8 mouse cellular contexts compared by ENCODE assay signal in the genomic region with DNA sequence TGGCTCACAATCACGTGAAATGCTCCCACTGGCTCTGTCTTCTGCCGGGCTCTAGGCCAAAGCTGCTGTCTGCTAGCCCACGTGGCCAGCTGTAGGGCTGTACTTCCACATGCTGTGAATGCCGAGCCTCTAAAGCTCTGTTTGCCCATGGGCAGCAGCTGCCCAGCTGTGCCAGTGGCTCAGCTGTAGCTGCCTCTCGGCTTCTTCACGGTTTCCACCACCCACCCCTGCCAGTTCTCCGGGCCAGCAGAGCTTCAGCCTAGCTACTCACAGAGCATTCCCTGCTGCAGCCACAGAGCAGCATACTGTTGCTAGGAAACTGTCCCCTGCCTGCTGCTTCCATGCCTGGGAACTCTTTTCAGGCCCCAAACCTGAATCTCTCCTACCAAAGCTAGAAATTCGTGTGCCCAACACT. TPM values are rescaled to one million over a fixed set of nuclear protein-coding genes. Genes with fewer than 3 reads are reported as not detected.
DNase-seq lines count a peak whose midpoint lies in the region; ATAC-seq lines count a peak whose summit lies in the region.

No protein-coding gene starts in this region.

- no peak overlapping the region for H3K9ac ChIP-seq in neural tube, embryonic 15.5 days (replicated peaks)
- no peak overlapping the region for H3K9ac ChIP-seq in intestine, embryonic 15.5 days

- H3K4me2 ChIP-seq in neural tube, embryonic 15.5 days, result peak overlapping the region; percentile 44
- H3K4me2 ChIP-seq in intestine, embryonic 15.5 days (replicated peaks), result no peak overlapping the region

- no peaks in the 10 kb centered on the region for H3K27me3 ChIP-seq in neural tube, embryonic 15.5 days (replicated peaks)
- H3K27me3 ChIP-seq in intestine, embryonic 15.5 days (replicated peaks), result no peaks in the 10 kb centered on the region

- H3K9me3 ChIP-seq in neural tube, embryonic 15.5 days (replicated peaks), result no peaks in the 10 kb centered on the region
- no peaks in the 10 kb centered on the region for H3K9me3 ChIP-seq in intestine, embryonic 15.5 days

- ATAC-seq in neural tube, embryonic 15.5 days (ENCODE audit: low FRiP score), result peak; percentile 87
- no peak for ATAC-seq in intestine, embryonic 15.5 days

- peak overlapping the region; percentile 79 for H3K27ac ChIP-seq in neural tube, embryonic 15.5 days (replicated peaks)
- no peak overlapping the region for H3K27ac ChIP-seq in intestine, embryonic 15.5 days

- 5% methylated on average over 8 of the region's 8 CpGs for WGBS in neural tube, embryonic 15.5 days
- 9% methylated on average over 8 of the region's 8 CpGs for WGBS in intestine, embryonic 15.5 days

- peak; percentile 25 for DNase-seq in ZHBTc4 (ENCODE audit: low read depth, low spot score)
- DNase-seq in embryo, embryonic 10.5 days (ENCODE audit: low spot score), result peak; percentile 57
- DNase-seq in gastrocnemius, postnatal 25 days, result peak; percentile 37
- DNase-seq in kidney, postnatal 10 days, result peak; percentile 72
- DNase-seq in lung, adult 18-20 months, result peak; percentile 61
- DNase-seq in cerebellum, adult 8-10 months, result no peak

- H3K36me3 ChIP-seq in neural tube, embryonic 15.5 days, result no peaks in the 10 kb centered on the region
- H3K36me3 ChIP-seq in intestine, embryonic 15.5 days, result no peaks in the 10 kb centered on the region

- H3K4me3 ChIP-seq in neural tube, embryonic 15.5 days (replicated peaks), result no peak overlapping the region
- H3K4me3 ChIP-seq in intestine, embryonic 15.5 days (replicated peaks), result no peak overlapping the region

- peaks cover 10% of the 10 kb centered on the region for H3K4me1 ChIP-seq in neural tube, embryonic 15.5 days
- H3K4me1 ChIP-seq in intestine, embryonic 15.5 days (replicated peaks), result peaks cover 3% of the 10 kb centered on the region

RNA-seq across cellular contexts. Expression of a gene that starts 25.2 kb away (rescaled TPM):
- total RNA-seq in gastrocnemius, postnatal 25 days (2021), result 10 to 100 TPM; 12.4 to 15.6 TPM
- polyA plus RNA-seq in neural tube, embryonic 15.5 days (2015; fragmentation: Nextera tagmentation; extraction: Ambion mirVana), result 15.1 and 16.6 TPM in 2 replicates
- 8.5 and 9.0 TPM in 2 replicates for polyA plus RNA-seq in intestine, embryonic 15.5 days (2015; fragmentation: Nextera tagmentation; extraction: Ambion mirVana)

RNA-seq across cellular contexts. Expression of a gene that starts 26.6 kb away (rescaled TPM):
- 100 to 1,000 TPM; 239 to 240 TPM for total RNA-seq in gastrocnemius, postnatal 25 days (2021)
- 412 and 499 TPM in 2 replicates for polyA plus RNA-seq in neural tube, embryonic 15.5 days (2015; fragmentation: Nextera tagmentation; extraction: Ambion mirVana)
- 810 and 875 TPM in 2 replicates for polyA plus RNA-seq in intestine, embryonic 15.5 days (2015; fragmentation: Nextera tagmentation; extraction: Ambion mirVana)

RNA-seq across cellular contexts. Expression of a gene that starts 44.3 kb away (rescaled TPM):
- total RNA-seq in gastrocnemius, postnatal 25 days (2021), result not detected
- 1.7 and 2.2 TPM in 2 replicates for polyA plus RNA-seq in neural tube, embryonic 15.5 days (2015; fragmentation: Nextera tagmentation; extraction: Ambion mirVana)
- 0.49 and 0.62 TPM in 2 replicates for polyA plus RNA-seq in intestine, embryonic 15.5 days (2015; fragmentation: Nextera tagmentation; extraction: Ambion mirVana)
